Mouse (Mus musculus) midbrain, embryonic 16.5 days (tissue): ENCODE measurements at regions not wholly inside any gene's neighbourhood (a gene's known extent, or its start where the extent isn't known, plus 50 kb on each side); places are given as distances from the start of the nearest gene placed in this dataset.

ENCODE experiments used
- ATAC-seq: fragments of 200-750 bp; cut with Nextera tagmentation; 2 replicates; pipeline ENCODE4 v1.8.0; 2017; ENCODE audit warnings: moderate TSS enrichment
- H3K27ac ChIP-seq: fragments of 300-500 bp; sonication (generic); 2 replicates; pipeline ENCODE4 v1.5.1; 2014; ENCODE audit warnings: mild to moderate bottlenecking, low read length, mixed read lengths
- H3K27me3 ChIP-seq: fragments of 300-500 bp; sonication (generic); 2 replicates; pipeline ENCODE4 v1.6.1; 2014; ENCODE audit warnings: low read depth, low read length, mixed read lengths; ENCODE audit not compliant: control insufficient read depth, insufficient read depth
- H3K36me3 ChIP-seq: fragments of 300-500 bp; sonication (generic); 2 replicates; pipeline ENCODE4 v1.6.1; 2014; ENCODE audit warnings: mild to moderate bottlenecking, low read length, moderate library complexity, mixed read lengths; ENCODE audit not compliant: control insufficient read depth, insufficient read depth
- H3K4me1 ChIP-seq: fragments of 300-500 bp; sonication (generic); 2 replicates; pipeline ENCODE4 v1.6.1; 2014; ENCODE audit warnings: mild to moderate bottlenecking, low read length, mixed read lengths; ENCODE audit not compliant: control insufficient read depth, insufficient read depth
- H3K4me2 ChIP-seq: fragments of 300-500 bp; sonication (generic); 2 replicates; pipeline ENCODE4 v1.6.1; 2014; ENCODE audit warnings: mild to moderate bottlenecking, low read length, mixed read lengths
- H3K4me3 ChIP-seq: fragments of 300-500 bp; sonication (generic); 2 replicates; pipeline ENCODE4 v1.5.1; 2014; ENCODE audit warnings: low read depth, mild to moderate bottlenecking, low read length, moderate library complexity, mixed read lengths
- H3K9ac ChIP-seq: fragments of 300-500 bp; sonication (generic); 2 replicates; pipeline ENCODE4 v1.6.1; 2014; ENCODE audit warnings: low read depth, low read length, mixed read lengths
- H3K9me3 ChIP-seq: fragments of 300-500 bp; sonication (generic); replicated peaks from 2 replicates; pipeline ENCODE4 v1.6.1; 2014; ENCODE audit warnings: mild to moderate bottlenecking, low read length, mixed read lengths; ENCODE audit not compliant: control insufficient read depth, poor library complexity, severe bottlenecking
- WGBS: fragments of 180-500 bp; shearing (Covaris S2); extraction: QIAGEN DNeasy Blood & Tissue Kit; methylation state at CpG from one replicate; pipeline ENCODE4 v1.1.7; 2014; 5-methylcytosine and 5-hydroxymethylcytosine counted together

- ATAC-seq: no peak
- Histone ChIP-seq H3K27me3 (no peaks in the 10 kb centered on the region), H3K36me3 (no peaks in the 10 kb centered on the region), H3K9me3 (no peaks in the 10 kb centered on the region), H3K4me2 (no peak overlapping the region), H3K4me1 (no peaks in the 10 kb centered on the region), H3K27ac (no peak overlapping the region), H3K4me3 (no peak overlapping the region), H3K9ac (no peak overlapping the region)
- 93% methylated on average over 2 of the region's 2 CpGs for WGBS
Measured at GRCm38 (mm10) chr2:81251321-81251720, 634.3 kb downstream of the Nup35 start.

GRCm38 (mm10) chr2:81262056-81262765 is 645.2 kb downstream of the Nup35 start:
- no peaks in the 10 kb centered on the region for H3K36me3 ChIP-seq
- no peaks in the 10 kb centered on the region for H3K9me3 ChIP-seq
- 85% methylated on average over 4 of the region's 4 CpGs for WGBS
- H3K4me2 ChIP-seq: no peak overlapping the region
- H3K9ac ChIP-seq: no peak overlapping the region
- no peak overlapping the region for H3K27ac ChIP-seq
- H3K27me3 ChIP-seq: no peaks in the 10 kb centered on the region
- H3K4me1 ChIP-seq: no peaks in the 10 kb centered on the region
- no peak overlapping the region for H3K4me3 ChIP-seq
- no peak for ATAC-seq

GRCm38 (mm10) chr2:81269245-81269880 is 652.3 kb downstream of the Nup35 start:
- no peak overlapping the region for H3K4me3 ChIP-seq
- H3K36me3 ChIP-seq: no peaks in the 10 kb centered on the region
- H3K27ac ChIP-seq: peak overlapping the region; percentile 37; the same call in 1 of the 2 replicates
- no peaks in the 10 kb centered on the region for H3K27me3 ChIP-seq
- ATAC-seq: peak; percentile 68; the same call in 1 of the 2 replicates
- H3K4me2 ChIP-seq: no peak overlapping the region
- H3K9ac ChIP-seq: no peak overlapping the region
- 31% methylated on average over 3 of the region's 3 CpGs for WGBS
- H3K9me3 ChIP-seq: no peaks in the 10 kb centered on the region
- H3K4me1 ChIP-seq: no peaks in the 10 kb centered on the region; the same call in none of the 2 replicates

- no peak for ATAC-seq
- H3K4me2 ChIP-seq: no peak overlapping the region
- no peak overlapping the region for H3K9ac ChIP-seq
- no peaks in the 10 kb centered on the region for H3K36me3 ChIP-seq
- WGBS: 83% methylated on average over 1 of the region's 1 CpGs
- no peaks in the 10 kb centered on the region for H3K27me3 ChIP-seq
- no peaks in the 10 kb centered on the region; the same call in none of the 2 replicates for H3K4me1 ChIP-seq
- H3K4me3 ChIP-seq: no peak overlapping the region
- no peaks in the 10 kb centered on the region for H3K9me3 ChIP-seq
- no peak overlapping the region for H3K27ac ChIP-seq
Measured at GRCm38 (mm10) chr2:81270914-81271313, 653.9 kb downstream of the Nup35 start.

- no peak overlapping the region for H3K9ac ChIP-seq
- ATAC-seq: no peak
- H3K27ac ChIP-seq: no peak overlapping the region
Measured at GRCm38 (mm10) chr2:81272536-81272935, 655.5 kb downstream of the Nup35 start.

GRCm38 (mm10) chr2:81287414-81287813 is 670.4 kb downstream of the Nup35 start:
- Histone ChIP-seq H3K9me3 (no peaks in the 10 kb centered on the region), H3K9ac (no peak overlapping the region), H3K27ac (no peak overlapping the region), H3K4me1 (no peaks in the 10 kb centered on the region), H3K4me2 (no peak overlapping the region), H3K27me3 (no peaks in the 10 kb centered on the region), H3K4me3 (no peak overlapping the region), H3K36me3 (no peaks in the 10 kb centered on the region)
- 73% methylated on average over 3 of the region's 3 CpGs for WGBS
- ATAC-seq: no peak

More at GRCm38 (mm10) chr2:81272536-81272935, 655.5 kb downstream of the Nup35 start:
- Histone ChIP-seq H3K36me3 (no peaks in the 10 kb centered on the region), H3K4me1 (no peaks in the 10 kb centered on the region; the same call in none of the 2 replicates), H3K9me3 (no peaks in the 10 kb centered on the region), H3K27me3 (no peaks in the 10 kb centered on the region), H3K4me2 (no peak overlapping the region), H3K4me3 (no peak overlapping the region)

GRCm38 (mm10) chr2:81328648-81329047 is 711.6 kb downstream of the Nup35 start:
- no peak for ATAC-seq
- no peaks in the 10 kb centered on the region for H3K4me1 ChIP-seq
- H3K36me3 ChIP-seq: no peaks in the 10 kb centered on the region
- no peaks in the 10 kb centered on the region for H3K27me3 ChIP-seq
- H3K27ac ChIP-seq: no peak overlapping the region
- H3K9ac ChIP-seq: no peak overlapping the region
- 85% methylated on average over 3 of the region's 3 CpGs for WGBS
- no peaks in the 10 kb centered on the region for H3K9me3 ChIP-seq
- no peak overlapping the region for H3K4me3 ChIP-seq
- H3K4me2 ChIP-seq: no peak overlapping the region

- ATAC-seq: no peak
- Histone ChIP-seq H3K27me3 (no peaks in the 10 kb centered on the region), H3K4me3 (no peak overlapping the region), H3K4me1 (no peaks in the 10 kb centered on the region), H3K27ac (no peak overlapping the region), H3K9ac (no peak overlapping the region), H3K4me2 (no peak overlapping the region), H3K9me3 (no peaks in the 10 kb centered on the region), H3K36me3 (no peaks in the 10 kb centered on the region)
- WGBS: 85% methylated on average over 2 of the region's 2 CpGs
Measured at GRCm38 (mm10) chr2:81336982-81337381, 716.0 kb upstream of the Zfp804a start.

GRCm38 (mm10) chr2:81340417-81340816 is 712.6 kb upstream of the Zfp804a start:
- Histone ChIP-seq H3K27ac (no peak overlapping the region), H3K4me2 (no peak overlapping the region), H3K4me1 (no peaks in the 10 kb centered on the region), H3K9ac (no peak overlapping the region), H3K27me3 (no peaks in the 10 kb centered on the region), H3K4me3 (no peak overlapping the region), H3K36me3 (no peaks in the 10 kb centered on the region), H3K9me3 (no peaks in the 10 kb centered on the region)
- ATAC-seq: no peak
- 32% methylated on average over 2 of the region's 2 CpGs for WGBS
